Mouse (Mus musculus) frontal cortex, postnatal 25 days (tissue): ENCODE measurements around the gene Olfr1412.

Source experiments
- DNase-seq, 2 experiments: peaks; one replicate each; pipeline ENCODE4 v3.0.0; 2022; ENCODE audit warnings: low spot score in 2 of 2

Gene Olfr1412

DNA sequence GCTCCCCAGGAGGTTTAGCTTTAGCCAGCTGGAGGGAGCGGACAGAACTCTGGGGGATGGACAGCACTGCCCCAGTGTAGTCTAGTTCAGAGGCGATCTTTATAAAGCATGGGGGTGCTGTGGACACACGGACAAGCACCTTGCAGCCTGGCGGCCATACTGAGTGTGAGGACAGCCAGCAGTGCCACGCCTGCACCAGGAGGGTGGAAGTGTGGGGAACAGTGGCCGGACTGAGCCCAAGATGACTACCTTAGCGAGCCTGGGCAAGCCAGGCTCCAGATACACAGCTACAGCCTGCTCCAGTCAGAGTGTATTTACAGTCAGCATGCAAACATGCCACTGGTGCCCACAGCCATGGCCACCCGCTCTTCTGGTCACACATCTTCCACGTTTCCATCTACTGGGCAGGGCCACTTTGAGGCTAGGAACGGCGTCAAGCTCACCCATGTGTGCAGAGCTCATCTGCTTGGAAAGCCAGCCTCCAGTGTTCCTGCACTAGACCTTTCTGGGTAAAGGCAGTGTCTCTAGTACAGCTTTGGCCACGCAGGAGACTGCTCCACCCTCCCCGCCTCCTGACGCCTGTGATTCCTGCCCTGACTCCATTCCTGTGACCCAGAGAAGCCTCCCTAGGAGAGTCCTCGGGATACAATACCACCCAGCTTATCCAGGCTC, 52.1 kb downstream of the Olfr1412 start:
- DNase-seq: no peak

- no peak for DNase-seq
Measured at GRCm38 (mm10) chr1:92638181-92638580, 52.6 kb downstream of the Olfr1412 start.

DNA sequence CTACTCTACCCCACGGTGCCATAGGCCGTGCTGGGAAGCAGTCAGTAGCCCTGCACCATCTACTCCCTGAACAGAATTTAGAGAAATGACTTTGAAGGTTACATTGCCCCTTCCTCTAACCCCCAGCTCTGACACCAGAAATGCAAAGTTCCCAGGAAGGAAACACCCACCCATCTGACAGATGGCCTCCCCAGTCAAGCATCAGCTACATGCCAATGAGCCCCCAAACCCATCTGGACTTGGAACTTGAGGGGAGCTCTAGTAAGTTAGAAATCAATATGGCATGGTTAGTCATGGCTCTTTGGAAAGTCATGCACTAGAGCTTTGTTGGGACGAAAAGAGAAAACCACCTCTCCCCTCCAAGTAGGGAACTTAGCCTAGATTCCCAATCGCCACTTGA, 53.2 kb downstream of the Olfr1412 start:
- DNase-seq: no peak

GRCm38 (mm10) chr1:92640393-92640792, 54.8 kb downstream of the Olfr1412 start:
- DNase-seq: no peak
